Mouse (Mus musculus) kidney, embryonic 14.5 days (tissue): ENCODE measurements around the gene Ppp1r10. TPM values are rescaled to one million over a fixed set of nuclear protein-coding genes. Genes with fewer than 3 reads are reported as not detected.
"Not testable (repeated sequence)": the region's sequence is repeated elsewhere in the genome, so short reads cannot be mapped to it uniquely, and the experiment has no call there.

Source experiments
- ATAC-seq: fragments of 200-750 bp; cut with Nextera tagmentation; 2 replicates; pipeline ENCODE4 v1.8.0; 2017; ENCODE audit warnings: moderate number of reproducible peaks, mild to moderate bottlenecking, moderate TSS enrichment, moderate library complexity; ENCODE audit not compliant: low FRiP score, low TSS enrichment
- H3K27ac ChIP-seq: fragments of 300-500 bp; sonication (generic); 2 replicates; pipeline ENCODE4 v1.5.1; 2014; ENCODE audit warnings: low read depth, mild to moderate bottlenecking, low read length, moderate library complexity, mixed read lengths
- H3K27me3 ChIP-seq: fragments of 300-500 bp; sonication (generic); 2 replicates; pipeline ENCODE4 v1.6.1; 2014; ENCODE audit warnings: mild to moderate bottlenecking, low read length; ENCODE audit not compliant: control insufficient read depth, insufficient read depth
- H3K36me3 ChIP-seq: fragments of 300-500 bp; sonication (generic); 2 replicates; pipeline ENCODE4 v1.6.1; 2014; ENCODE audit warnings: low read length, mixed read lengths; ENCODE audit not compliant: control insufficient read depth, insufficient read depth
- H3K4me1 ChIP-seq: fragments of 300-500 bp; sonication (generic); 2 replicates; pipeline ENCODE4 v1.6.1; 2014; ENCODE audit warnings: low read length, mixed read lengths; ENCODE audit not compliant: control insufficient read depth, insufficient read depth
- H3K4me2 ChIP-seq: fragments of 300-500 bp; sonication (generic); replicated peaks from 2 replicates; pipeline ENCODE4 v1.6.1; 2014; ENCODE audit warnings: low read depth, mild to moderate bottlenecking, low read length
- H3K4me3 ChIP-seq: fragments of 300-500 bp; sonication (generic); 2 replicates; pipeline ENCODE4 v1.5.1; 2014; ENCODE audit warnings: mild to moderate bottlenecking, low read length
- H3K9ac ChIP-seq: fragments of 300-500 bp; sonication (generic); 2 replicates; pipeline ENCODE4 v1.6.1; 2014; ENCODE audit warnings: low read depth, mild to moderate bottlenecking, low read length, moderate library complexity
- H3K9me3 ChIP-seq: fragments of 300-500 bp; sonication (generic); 2 replicates; pipeline ENCODE4 v1.6.1; 2016; ENCODE audit warnings: low read length; ENCODE audit not compliant: control insufficient read depth
- WGBS: fragments of 180-500 bp; shearing (Covaris S2); extraction: QIAGEN DNeasy Blood & Tissue Kit; methylation state at CpG from one replicate; pipeline ENCODE4 v1.1.7; 2014; 5-methylcytosine and 5-hydroxymethylcytosine counted together
- polyA plus RNA-seq: library from polyadenylated mRNA; unstranded; fragments of >200 nt; fragmentation: Nextera tagmentation; extraction: Ambion mirVana; gene quantifications from 2 replicates; pipeline ENCODE4 v1.2.1, GENCODE M21; 2014

Ppp1r10 gene
- polyA plus RNA-seq, 1 experiment from 2014 or later, result 44.7 TPM

DNA sequence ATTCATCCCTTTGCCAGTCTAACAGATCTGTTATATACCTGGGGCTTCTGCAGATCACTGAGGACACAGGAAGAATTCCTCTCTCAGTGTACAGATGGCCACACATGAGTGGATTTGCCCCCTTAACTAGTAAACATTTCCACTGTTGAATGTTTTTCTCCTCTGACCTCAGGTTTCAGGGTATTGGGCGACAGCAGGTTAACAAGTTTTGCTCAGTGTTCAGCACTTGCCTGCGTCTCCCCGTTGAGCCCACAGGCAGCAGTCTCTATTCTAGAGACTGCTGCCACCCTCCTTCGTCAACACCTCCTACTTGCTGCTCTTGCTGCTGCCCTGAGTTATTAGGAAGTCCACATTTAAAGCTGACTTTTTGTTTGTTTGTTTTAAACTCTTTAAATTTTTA lies 5.5 kb downstream of the Ppp1r10 start:
- H3K27me3 ChIP-seq, result no peaks in the 10 kb centered on the region
- H3K9ac ChIP-seq, result no peak overlapping the region
- no peaks in the 10 kb centered on the region for H3K9me3 ChIP-seq
- H3K4me1 ChIP-seq, result peaks cover 27% of the 10 kb centered on the region
- no peak overlapping the region for H3K27ac ChIP-seq
- H3K4me3 ChIP-seq, result no peak overlapping the region
- no peak overlapping the region for H3K4me2 ChIP-seq
- ATAC-seq, result no peak
- peaks cover 57% of the 10 kb centered on the region for H3K36me3 ChIP-seq
- WGBS, result 85% methylated on average over 4 of the region's 4 CpGs

DNA sequence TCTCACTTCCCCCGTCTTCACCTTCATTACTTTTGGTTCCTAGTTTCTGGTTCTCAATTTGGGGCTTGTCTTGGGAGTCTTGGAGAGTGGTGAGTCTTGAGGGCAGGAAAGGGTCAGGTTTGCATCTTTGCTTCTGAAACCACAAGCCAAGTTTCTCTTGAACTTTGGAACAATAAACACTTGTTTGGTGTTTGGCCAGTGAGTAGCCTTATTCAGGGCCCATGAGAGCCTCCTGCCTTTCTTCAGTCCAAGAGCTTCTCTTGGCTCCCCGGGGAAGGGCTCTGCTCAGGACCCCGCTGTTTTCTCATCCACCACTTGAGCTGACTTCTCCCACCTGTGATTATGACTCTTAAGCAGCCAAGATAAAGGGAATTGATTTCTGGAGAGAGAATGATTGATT lies 6.3 kb downstream of the Ppp1r10 start:
- Histone ChIP-seq H3K4me3 (no peak overlapping the region), H3K9me3 (no peaks in the 10 kb centered on the region), H3K27me3 (no peaks in the 10 kb centered on the region), H3K4me1 (peaks cover 27% of the 10 kb centered on the region), H3K27ac (no peak overlapping the region), H3K9ac (no peak overlapping the region), H3K4me2 (no peak overlapping the region), H3K36me3 (peaks cover 60% of the 10 kb centered on the region)
- 80% methylated on average over 3 of the region's 3 CpGs for WGBS
- no peak for ATAC-seq

DNA sequence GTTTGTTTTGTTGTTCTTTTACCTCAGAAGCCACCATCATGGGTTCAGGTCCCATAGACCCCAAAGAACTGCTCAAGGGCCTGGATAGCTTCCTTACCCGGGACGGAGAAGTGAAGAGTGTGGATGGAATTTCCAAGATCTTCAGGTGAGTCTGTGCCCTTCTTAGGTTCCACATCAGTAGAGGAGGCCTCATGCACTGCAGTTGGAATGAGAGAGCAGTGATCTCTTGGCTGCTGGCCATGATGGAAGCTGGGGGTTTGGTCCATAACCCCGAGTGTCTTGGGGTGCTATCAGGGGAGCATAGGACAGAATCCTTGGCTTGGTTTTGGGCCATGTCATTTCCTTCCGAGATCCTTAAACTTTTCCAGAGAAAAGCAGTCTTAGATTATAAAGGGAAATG lies 7.0 kb downstream of the Ppp1r10 start:
- Histone ChIP-seq H3K27ac (no peak overlapping the region), H3K4me2 (no peak overlapping the region), H3K4me1 (peaks cover 27% of the 10 kb centered on the region), H3K9me3 (no peaks in the 10 kb centered on the region), H3K27me3 (no peaks in the 10 kb centered on the region), H3K4me3 (no peak overlapping the region), H3K9ac (no peak overlapping the region), H3K36me3 (peaks cover 64% of the 10 kb centered on the region)
- ATAC-seq, result no peak
- WGBS, result 96% methylated on average over 4 of the region's 4 CpGs

DNA sequence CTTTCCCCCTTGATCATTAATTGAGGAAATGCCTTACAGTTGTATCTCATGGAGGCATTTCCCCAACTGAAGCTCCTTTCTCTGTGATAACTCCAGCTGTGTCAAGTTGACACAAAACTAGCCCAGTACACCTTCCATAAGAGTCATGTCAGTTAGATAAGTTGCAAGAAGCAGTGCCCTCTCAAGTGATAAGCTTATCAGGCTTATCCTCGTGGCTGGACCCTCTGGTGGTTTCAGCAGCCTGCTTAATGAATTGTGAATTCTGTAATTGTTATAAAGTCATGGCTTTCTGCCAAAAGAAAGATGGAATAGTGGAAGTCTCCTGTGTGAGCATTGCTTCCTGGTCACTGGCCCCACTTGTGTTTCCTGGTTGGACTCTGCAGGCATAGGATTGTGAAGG lies 11.2 kb downstream of the Ppp1r10 start:
- no peaks in the 10 kb centered on the region for H3K27me3 ChIP-seq
- ATAC-seq, result no peak
- no peak overlapping the region for H3K27ac ChIP-seq
- H3K9me3 ChIP-seq, result no peaks in the 10 kb centered on the region
- no peak overlapping the region for H3K4me3 ChIP-seq
- peaks cover 84% of the 10 kb centered on the region for H3K36me3 ChIP-seq
- 78% methylated on average over 1 of the region's 1 CpGs for WGBS
- no peak overlapping the region for H3K4me2 ChIP-seq
- no peak overlapping the region for H3K9ac ChIP-seq
- H3K4me1 ChIP-seq, result no peaks in the 10 kb centered on the region

DNA sequence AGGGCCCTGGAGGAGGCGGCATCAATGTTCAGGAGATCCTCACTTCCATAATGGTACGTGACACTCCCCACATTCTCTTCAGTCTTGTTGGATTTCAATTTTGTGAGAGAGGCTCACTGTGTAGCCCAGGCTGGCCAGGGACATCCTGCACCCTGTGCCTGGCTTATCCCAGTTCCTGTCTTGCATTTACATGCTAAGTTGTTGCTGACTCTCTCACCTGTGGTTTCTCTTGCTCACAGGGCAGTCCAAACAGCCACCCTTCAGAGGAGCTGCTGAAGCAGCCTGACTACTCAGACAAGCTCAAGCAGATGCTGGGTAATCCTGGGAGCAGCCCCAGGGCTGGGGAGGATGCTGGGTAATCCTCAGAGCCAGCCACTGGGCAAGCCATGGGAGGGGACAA lies 13.3 kb downstream of the Ppp1r10 start:
- no peaks in the 10 kb centered on the region for H3K4me1 ChIP-seq
- H3K27me3 ChIP-seq, result no peaks in the 10 kb centered on the region
- no peak overlapping the region for H3K27ac ChIP-seq
- WGBS, result 90% methylated on average over 2 of the region's 2 CpGs
- no peak overlapping the region for H3K9ac ChIP-seq
- H3K4me3 ChIP-seq, result no peak overlapping the region
- no peak for ATAC-seq
- H3K9me3 ChIP-seq, result no peaks in the 10 kb centered on the region
- peaks cover 67% of the 10 kb centered on the region for H3K36me3 ChIP-seq
- H3K4me2 ChIP-seq, result no peak overlapping the region

DNA sequence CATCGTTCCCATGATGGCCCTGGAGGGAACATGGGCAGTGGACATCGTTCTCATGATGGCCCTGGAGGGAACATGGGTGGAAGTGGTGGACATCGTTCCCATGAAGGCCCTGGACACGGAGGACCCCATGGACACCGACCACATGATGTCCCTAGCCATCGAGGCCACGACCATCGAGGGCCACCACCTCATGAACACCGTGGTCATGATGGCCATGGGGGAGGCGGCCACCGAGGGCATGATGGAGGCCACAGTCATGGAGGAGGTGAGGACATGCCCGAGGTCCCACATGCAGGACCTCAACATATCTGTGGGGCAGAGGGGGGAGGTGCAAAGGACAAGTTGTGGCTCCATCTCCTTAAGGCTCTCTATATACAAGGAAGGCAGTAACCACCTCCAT lies 14.4 kb downstream of the Ppp1r10 start:
- no peak; the same call in 1 of the 2 replicates for ATAC-seq
- peaks cover 56% of the 10 kb centered on the region for H3K36me3 ChIP-seq

DNA sequence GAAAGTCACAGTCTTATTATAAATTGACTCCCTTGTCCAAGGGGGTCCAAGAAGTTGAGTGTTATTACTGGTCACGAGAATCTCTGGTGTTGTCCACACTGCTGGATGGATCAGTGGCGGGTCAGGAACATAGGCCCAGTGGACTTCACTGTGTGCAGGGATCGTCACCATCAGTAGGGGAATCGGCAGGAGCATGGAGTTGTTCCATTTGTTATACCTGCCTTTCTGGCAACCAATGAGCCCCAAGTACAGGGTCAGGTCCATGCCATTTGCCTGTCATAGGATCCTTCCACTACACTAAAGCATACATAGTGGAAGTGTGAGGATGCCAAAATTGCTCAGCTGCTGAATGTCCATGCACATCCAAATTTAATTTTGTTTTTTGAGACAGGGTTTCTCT lies 16.4 kb downstream of the Ppp1r10 start:
- H3K4me1 ChIP-seq, result no peaks in the 10 kb centered on the region
- no peak for ATAC-seq
- no peak overlapping the region for H3K4me2 ChIP-seq
- WGBS, result 85% methylated on average over 4 of the region's 4 CpGs
- H3K36me3 ChIP-seq, result peaks cover 38% of the 10 kb centered on the region
- no peak overlapping the region for H3K9ac ChIP-seq
- no peaks in the 10 kb centered on the region for H3K27me3 ChIP-seq
- H3K9me3 ChIP-seq, result no peaks in the 10 kb centered on the region
- no peak overlapping the region for H3K27ac ChIP-seq
- no peak overlapping the region for H3K4me3 ChIP-seq

More for the DNA sequence above, 14.4 kb downstream of the Ppp1r10 start:
- no peak overlapping the region for H3K9ac ChIP-seq
- no peaks in the 10 kb centered on the region for H3K27me3 ChIP-seq
- H3K4me3 ChIP-seq, result no peak overlapping the region
- H3K9me3 ChIP-seq, result no peaks in the 10 kb centered on the region
- WGBS, result 97% methylated on average over 12 of the region's 12 CpGs
- H3K27ac ChIP-seq, result no peak overlapping the region
- H3K4me2 ChIP-seq, result no peak overlapping the region
- H3K4me1 ChIP-seq, result no peaks in the 10 kb centered on the region

DNA sequence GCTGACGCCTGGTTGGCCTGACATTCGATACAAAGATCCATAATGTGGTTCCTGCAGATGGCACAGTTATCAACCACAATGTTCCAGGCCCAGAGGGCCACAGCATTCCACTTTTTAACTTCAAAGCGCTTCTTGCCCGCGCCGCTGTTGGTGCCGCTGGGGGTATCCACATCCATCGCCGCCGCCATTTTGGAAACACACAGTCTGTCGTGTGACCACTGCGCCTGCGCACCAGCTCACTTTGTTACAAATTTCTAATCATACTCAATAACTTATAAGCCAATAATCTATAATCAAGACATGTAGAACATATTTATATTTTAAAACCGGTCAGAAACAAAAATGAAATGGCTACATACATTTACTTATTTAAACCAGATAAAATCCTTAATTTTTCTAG lies 19.5 kb downstream of the Ppp1r10 start:
- H3K36me3 ChIP-seq, H3K27ac ChIP-seq, ATAC-seq, H3K4me2 ChIP-seq, H3K4me3 ChIP-seq, H3K9me3 ChIP-seq, H3K4me1 ChIP-seq, H3K27me3 ChIP-seq, H3K9ac ChIP-seq: not testable (repeated sequence)
- 86% methylated on average over 14 of the region's 14 CpGs for WGBS

DNA sequence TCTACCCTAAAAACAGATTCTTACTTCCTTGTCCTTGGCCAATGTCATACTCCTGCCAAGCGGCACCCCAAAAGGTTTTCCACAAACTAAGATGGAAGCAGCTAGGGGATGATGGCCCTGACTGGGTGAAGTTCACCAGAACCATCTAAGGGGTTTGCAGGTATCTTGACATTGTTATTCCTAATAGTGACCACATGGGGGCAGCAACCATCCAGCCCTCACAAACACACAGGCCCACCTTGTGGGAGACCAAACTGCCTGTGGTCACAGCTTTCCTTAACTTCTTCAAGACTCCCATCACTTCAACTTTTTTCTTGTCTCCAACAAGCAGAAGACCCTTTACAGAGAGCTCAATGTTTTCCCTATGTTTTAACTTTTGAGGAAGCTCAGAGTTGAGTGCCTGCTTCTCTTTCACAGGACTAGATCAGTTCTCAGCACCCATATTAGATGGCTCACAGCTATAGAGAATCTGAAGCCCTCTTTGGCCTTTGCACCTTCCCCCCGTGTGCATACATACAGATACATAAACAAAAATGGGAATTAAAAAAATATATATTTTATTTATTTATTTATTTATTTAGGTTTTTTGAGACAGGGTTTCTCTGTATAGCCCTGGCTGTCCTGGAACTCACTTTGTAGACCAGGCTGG lies 21.6 kb downstream of the Ppp1r10 start:
- Histone ChIP-seq H3K27ac (no peak overlapping the region), H3K4me1 (no peaks in the 10 kb centered on the region), H3K27me3 (no peaks in the 10 kb centered on the region), H3K4me2 (no peak overlapping the region), H3K9me3 (no peaks in the 10 kb centered on the region), H3K4me3 (no peak overlapping the region), H3K9ac (no peak overlapping the region), H3K36me3 (no peaks in the 10 kb centered on the region)
- WGBS, result 43% methylated on average over 2 of the region's 2 CpGs
- ATAC-seq, result peak; percentile 75; the same call in 1 of the 2 replicates
